Mouse (Mus musculus): ENCODE measurements around the gene Nosip. TPM values are rescaled to one million over a fixed set of nuclear protein-coding genes. Genes with fewer than 3 reads are reported as not detected.
A peak's percentile ranks its signal among the peaks of the same experiment; 100 is the strongest.

The Nosip gene
- 65.4 and 67.3 TPM in 2 replicates for polyA plus RNA-seq (2014; fragmentation: Nextera tagmentation; extraction: Ambion mirVana)

GRCm38 (mm10) chr7:45062239-45062835 is at the start of gene Nosip, which contains the start of gene Prrg2:
Nosip (plus strand) TSS chr7:45062429.
Prrg2 (minus strand) TSS chr7:45062677.
- Histone ChIP-seq H3K9me3 (ENCODE audit: control insufficient read depth, low read length) (no peaks in the 10 kb centered on the region), H3K9ac (replicated peaks; ENCODE audit: low read depth, low read length) (peak within 1 kb of the TSS; percentile 62), H3K4me3 (ENCODE audit: low read depth, low read length) (peak within 1 kb of the TSS; percentile 65), H3K4me1 (ENCODE audit: control insufficient read depth, insufficient read depth, low read length) (peaks cover 17% of the 10 kb centered on the region), H3K27ac (ENCODE audit: low read depth, low read length) (peak within 1 kb of the TSS; percentile 84), H3K4me2 (ENCODE audit: low read depth, low read length) (peak within 1 kb of the TSS; percentile 52), H3K36me3 (ENCODE audit: control insufficient read depth, insufficient read depth, low read length) (no peaks in the 10 kb centered on the region), H3K27me3 (ENCODE audit: control insufficient read depth, insufficient read depth, low read length) (no peaks in the 10 kb centered on the region)
- under 1% methylated on average over 31 of the region's 31 CpGs for WGBS
- peak; percentile 89 for ATAC-seq (ENCODE audit: low read depth)

DNA sequence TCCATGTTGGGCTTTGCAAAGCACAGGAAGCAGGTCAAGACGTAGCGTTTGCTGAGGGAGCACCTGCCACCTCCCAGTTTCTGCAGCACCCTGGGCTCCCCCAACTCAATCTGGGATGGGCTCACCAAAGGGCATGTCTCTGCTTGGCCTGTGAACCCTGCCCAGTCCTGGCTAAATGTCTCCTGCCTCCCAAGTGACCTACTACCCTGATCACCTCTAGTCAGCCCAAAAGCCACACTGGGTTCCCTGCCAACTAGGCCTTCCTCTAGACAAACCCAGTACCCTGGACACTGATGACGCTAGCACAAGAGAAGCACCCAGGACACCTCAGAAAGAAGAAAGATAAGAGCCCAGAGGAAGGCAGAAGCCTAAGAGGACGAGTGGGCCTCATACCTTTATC is 49.4 kb upstream of the Nosip start:
- H3K4me1 ChIP-seq (ENCODE audit: control insufficient read depth, insufficient read depth, low read length): peaks cover 13% of the 10 kb centered on the region; the same call in 1 of the 2 replicates
- H3K9ac ChIP-seq (replicated peaks; ENCODE audit: low read depth, low read length): no peak overlapping the region
- no peak for ATAC-seq (ENCODE audit: low read depth)
- no peak overlapping the region for H3K4me3 ChIP-seq (ENCODE audit: low read depth, low read length)
- 88% methylated on average over 4 of the region's 4 CpGs for WGBS
- H3K27me3 ChIP-seq (ENCODE audit: control insufficient read depth, insufficient read depth, low read length): no peaks in the 10 kb centered on the region
- no peaks in the 10 kb centered on the region for H3K9me3 ChIP-seq (ENCODE audit: control insufficient read depth, low read length)
- no peak overlapping the region for H3K4me2 ChIP-seq (ENCODE audit: low read depth, low read length)
- no peak overlapping the region for H3K27ac ChIP-seq (ENCODE audit: low read depth, low read length)
- H3K36me3 ChIP-seq (ENCODE audit: control insufficient read depth, insufficient read depth, low read length): peaks cover 44% of the 10 kb centered on the region

GRCm38 (mm10) chr7:45013366-45014095 is 48.7 kb upstream of the Nosip start:
- H3K4me1 ChIP-seq (ENCODE audit: control insufficient read depth, insufficient read depth, low read length): peaks cover 13% of the 10 kb centered on the region; the same call in 1 of the 2 replicates
- H3K27ac ChIP-seq (ENCODE audit: low read depth, low read length): no peak overlapping the region
- no peak overlapping the region for H3K4me3 ChIP-seq (ENCODE audit: low read depth, low read length)
- no peaks in the 10 kb centered on the region for H3K27me3 ChIP-seq (ENCODE audit: control insufficient read depth, insufficient read depth, low read length)
- H3K4me2 ChIP-seq (ENCODE audit: low read depth, low read length): no peak overlapping the region
- ATAC-seq (ENCODE audit: low read depth): no peak
- H3K9me3 ChIP-seq (ENCODE audit: control insufficient read depth, low read length): no peaks in the 10 kb centered on the region
- WGBS: 96% methylated on average over 16 of the region's 16 CpGs
- H3K36me3 ChIP-seq (ENCODE audit: control insufficient read depth, insufficient read depth, low read length): peaks cover 37% of the 10 kb centered on the region
- no peak overlapping the region for H3K9ac ChIP-seq (replicated peaks; ENCODE audit: low read depth, low read length)

- Histone ChIP-seq H3K36me3 (ENCODE audit: control insufficient read depth, insufficient read depth, low read length) (peaks cover 32% of the 10 kb centered on the region), H3K4me1 (ENCODE audit: control insufficient read depth, insufficient read depth, low read length) (peaks cover 13% of the 10 kb centered on the region; the same call in 1 of the 2 replicates), H3K27ac (ENCODE audit: low read depth, low read length) (no peak overlapping the region), H3K4me3 (ENCODE audit: low read depth, low read length) (no peak overlapping the region), H3K27me3 (ENCODE audit: control insufficient read depth, insufficient read depth, low read length) (no peaks in the 10 kb centered on the region), H3K9ac (replicated peaks; ENCODE audit: low read depth, low read length) (no peak overlapping the region), H3K4me2 (ENCODE audit: low read depth, low read length) (no peak overlapping the region), H3K9me3 (ENCODE audit: control insufficient read depth, low read length) (no peaks in the 10 kb centered on the region)
- 96% methylated on average over 3 of the region's 3 CpGs for WGBS
- ATAC-seq (ENCODE audit: low read depth): no peak
Observed at GRCm38 (mm10) chr7:45014096-45014451, 48.2 kb upstream of the Nosip start.

GRCm38 (mm10) chr7:45015344-45015956 is 46.8 kb upstream of the Nosip start:
- no peak for ATAC-seq (ENCODE audit: low read depth)
- Histone ChIP-seq H3K36me3 (ENCODE audit: control insufficient read depth, insufficient read depth, low read length) (peaks cover 21% of the 10 kb centered on the region), H3K27ac (ENCODE audit: low read depth, low read length) (peak overlapping the region; percentile 53), H3K9me3 (ENCODE audit: control insufficient read depth, low read length) (no peaks in the 10 kb centered on the region), H3K9ac (replicated peaks; ENCODE audit: low read depth, low read length) (peak overlapping the region; percentile 74), H3K4me3 (ENCODE audit: low read depth, low read length) (peak overlapping the region; percentile 55), H3K4me1 (ENCODE audit: control insufficient read depth, insufficient read depth, low read length) (peaks cover 13% of the 10 kb centered on the region; the same call in 1 of the 2 replicates), H3K4me2 (ENCODE audit: low read depth, low read length) (peak overlapping the region; percentile 66), H3K27me3 (ENCODE audit: control insufficient read depth, insufficient read depth, low read length) (no peaks in the 10 kb centered on the region)
- 2% methylated on average over 20 of the region's 20 CpGs for WGBS

DNA sequence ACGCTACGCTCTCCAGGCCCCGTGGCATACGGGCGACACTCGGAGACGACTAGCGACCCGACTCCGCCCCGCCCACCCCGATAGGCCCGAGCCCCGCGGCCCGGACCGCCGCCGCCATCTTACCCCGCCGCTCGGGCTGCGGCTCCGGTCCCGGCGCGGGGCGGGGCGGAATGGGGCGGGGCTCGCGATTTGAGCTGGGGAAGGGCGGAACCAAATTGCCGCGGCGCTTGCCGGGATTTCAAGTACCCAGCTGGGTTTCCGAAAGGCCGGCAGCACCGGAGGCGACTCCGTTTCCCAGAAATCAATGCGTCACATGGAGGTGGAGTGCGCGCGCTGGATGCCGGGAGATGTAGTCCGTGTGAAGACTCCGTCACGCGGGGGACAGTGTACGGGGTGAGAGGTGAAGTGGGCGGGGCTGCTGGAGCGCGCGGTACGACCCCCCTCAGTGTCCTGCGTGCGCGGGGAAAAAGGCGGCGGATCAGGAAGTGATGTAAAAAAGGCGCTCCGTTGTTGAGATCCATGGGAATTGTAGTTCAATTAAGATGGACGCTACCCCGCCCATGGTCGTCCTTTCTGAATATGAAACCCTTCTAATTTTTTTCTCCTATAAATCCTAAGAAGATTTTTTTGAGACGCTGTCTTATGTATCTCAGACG is 46.1 kb upstream of the Nosip start, which contains the start of gene Scaf1:
TSS of gene Scaf1 (minus strand) at position 407 of the 656 bp plus-strand sequence.
- Histone ChIP-seq H3K27ac (ENCODE audit: low read depth, low read length) (peak within 1 kb of the TSS; percentile 83), H3K27me3 (ENCODE audit: control insufficient read depth, insufficient read depth, low read length) (no peaks in the 10 kb centered on the region), H3K4me2 (ENCODE audit: low read depth, low read length) (peak within 1 kb of the TSS; percentile 89), H3K36me3 (ENCODE audit: control insufficient read depth, insufficient read depth, low read length) (peaks cover 16% of the 10 kb centered on the region), H3K9ac (replicated peaks; ENCODE audit: low read depth, low read length) (peak within 1 kb of the TSS; percentile 74), H3K9me3 (ENCODE audit: control insufficient read depth, low read length) (no peaks in the 10 kb centered on the region), H3K4me1 (ENCODE audit: control insufficient read depth, insufficient read depth, low read length) (peaks cover 13% of the 10 kb centered on the region; the same call in 1 of the 2 replicates), H3K4me3 (ENCODE audit: low read depth, low read length) (peak within 1 kb of the TSS; percentile 55)
- WGBS: under 1% methylated on average over 69 of the region's 69 CpGs
- ATAC-seq (ENCODE audit: low read depth): peak; percentile 91

- Histone ChIP-seq H3K27me3 (ENCODE audit: control insufficient read depth, insufficient read depth, low read length) (no peaks in the 10 kb centered on the region), H3K9ac (replicated peaks; ENCODE audit: low read depth, low read length) (peak overlapping the region; percentile 18; the same call in 1 of the 2 replicates), H3K36me3 (ENCODE audit: control insufficient read depth, insufficient read depth, low read length) (peaks cover 11% of the 10 kb centered on the region), H3K4me1 (ENCODE audit: control insufficient read depth, insufficient read depth, low read length) (peaks cover 13% of the 10 kb centered on the region; the same call in 1 of the 2 replicates), H3K4me2 (ENCODE audit: low read depth, low read length) (peak overlapping the region; percentile 89), H3K27ac (ENCODE audit: low read depth, low read length) (peak overlapping the region; percentile 83), H3K9me3 (ENCODE audit: control insufficient read depth, low read length) (no peaks in the 10 kb centered on the region), H3K4me3 (ENCODE audit: low read depth, low read length) (peak overlapping the region; percentile 55)
- ATAC-seq (ENCODE audit: low read depth): no peak
- WGBS: 4% methylated on average over 4 of the region's 4 CpGs
Observed at GRCm38 (mm10) chr7:45016761-45017160, 45.5 kb upstream of the Nosip start.

- ATAC-seq (ENCODE audit: low read depth): peak; percentile 75
- Histone ChIP-seq H3K27ac (ENCODE audit: low read depth, low read length) (peak within 1 kb of the TSS; percentile 83), H3K4me3 (ENCODE audit: low read depth, low read length) (peak within 1 kb of the TSS; percentile 55), H3K9me3 (ENCODE audit: control insufficient read depth, low read length) (no peaks in the 10 kb centered on the region), H3K4me1 (ENCODE audit: control insufficient read depth, insufficient read depth, low read length) (peaks cover 13% of the 10 kb centered on the region; the same call in 1 of the 2 replicates), H3K9ac (replicated peaks; ENCODE audit: low read depth, low read length) (peak within 1 kb of the TSS; percentile 57), H3K36me3 (ENCODE audit: control insufficient read depth, insufficient read depth, low read length) (peaks cover 4% of the 10 kb centered on the region), H3K4me2 (ENCODE audit: low read depth, low read length) (peak within 1 kb of the TSS; percentile 89), H3K27me3 (ENCODE audit: control insufficient read depth, insufficient read depth, low read length) (no peaks in the 10 kb centered on the region)
- WGBS: under 1% methylated on average over 36 of the region's 36 CpGs
Observed at GRCm38 (mm10) chr7:45017242-45018061, 44.8 kb upstream of the Nosip start, which contains the start of gene Rras. Rras (plus strand) TSS chr7:45017961.

All from neural tube, embryonic 14.5 days (tissue).